Mouse (Mus musculus): ENCODE data around the gene Rps19bp1.

DNA sequence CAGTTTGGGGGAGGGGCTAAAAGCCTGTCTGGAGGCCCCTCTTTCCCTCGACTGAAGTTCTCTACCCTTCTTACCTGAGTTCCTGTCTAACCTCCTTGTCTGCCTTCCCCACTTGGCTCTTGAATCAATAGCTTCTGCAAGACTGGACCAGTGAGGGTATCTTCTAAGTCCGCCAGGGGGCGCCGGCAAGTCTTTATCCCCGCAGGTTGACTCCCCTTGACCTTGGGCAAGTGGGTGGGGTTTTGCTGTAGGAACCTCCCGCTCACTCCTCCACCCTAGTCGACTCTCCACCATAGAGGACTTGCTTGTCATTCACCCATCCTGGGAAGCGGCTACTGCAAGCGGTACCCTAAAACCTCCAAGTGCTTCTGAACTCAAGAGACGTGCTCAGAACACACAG, 25.3 kb upstream of the Rps19bp1 start:
- TF ChIP-seq CTCF (IDR thresholded peaks at IDR 0.05; ENCODE audit: extremely low read depth, insufficient read depth, low read length) (peak; percentile 37), POLR2A (IDR thresholded peaks at IDR 0.05; ENCODE audit: extremely low read depth, insufficient read depth, low read length) (no peak)

Measured in cortical plate, adult 2 months (tissue).